Mouse (Mus musculus): ENCODE results near the gene Cox7b. TPM values are rescaled to one million over a fixed set of nuclear protein-coding genes. Genes with fewer than 3 reads are reported as not detected.

The Cox7b gene
- total RNA-seq (2023), result 156 TPM

DNA sequence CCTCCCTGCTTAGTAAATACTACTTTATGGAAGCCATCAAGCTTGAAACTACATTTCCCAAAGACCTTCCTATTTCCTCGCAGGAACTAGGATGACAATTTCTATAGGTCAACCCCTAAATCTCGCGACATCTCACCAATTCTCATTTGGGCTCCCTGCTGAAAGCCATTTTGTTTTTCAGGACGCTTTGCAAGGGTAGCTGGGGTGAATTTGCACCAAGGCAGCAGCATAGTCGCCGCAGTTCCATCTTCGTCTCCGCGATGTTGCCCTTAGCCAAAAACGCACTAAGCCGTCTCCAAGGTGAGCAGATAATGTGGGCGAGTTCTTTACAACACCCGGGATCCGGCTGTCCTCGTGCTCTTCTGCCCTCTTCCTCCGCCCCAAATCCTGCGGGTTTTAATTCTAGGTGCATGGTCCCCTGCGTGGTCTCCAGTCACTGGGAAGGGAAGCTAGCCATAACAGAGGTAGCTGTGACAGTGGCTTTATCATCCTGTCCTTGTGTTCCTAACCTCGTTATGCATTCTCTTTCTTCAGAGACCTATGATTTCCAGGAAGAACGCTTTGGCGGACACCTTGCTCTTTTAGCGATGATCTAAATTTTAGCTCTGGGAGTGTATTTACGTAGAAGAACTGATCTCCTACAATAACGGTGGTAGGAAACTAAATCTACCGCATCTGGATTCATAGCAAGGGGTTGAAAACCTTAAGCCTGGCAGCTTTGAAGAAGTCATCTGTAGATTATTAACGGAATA, at the start of gene Cox7b:
TSS of gene Cox7b (plus strand) at position 130 of the 752 bp plus-strand sequence.

DNA sequence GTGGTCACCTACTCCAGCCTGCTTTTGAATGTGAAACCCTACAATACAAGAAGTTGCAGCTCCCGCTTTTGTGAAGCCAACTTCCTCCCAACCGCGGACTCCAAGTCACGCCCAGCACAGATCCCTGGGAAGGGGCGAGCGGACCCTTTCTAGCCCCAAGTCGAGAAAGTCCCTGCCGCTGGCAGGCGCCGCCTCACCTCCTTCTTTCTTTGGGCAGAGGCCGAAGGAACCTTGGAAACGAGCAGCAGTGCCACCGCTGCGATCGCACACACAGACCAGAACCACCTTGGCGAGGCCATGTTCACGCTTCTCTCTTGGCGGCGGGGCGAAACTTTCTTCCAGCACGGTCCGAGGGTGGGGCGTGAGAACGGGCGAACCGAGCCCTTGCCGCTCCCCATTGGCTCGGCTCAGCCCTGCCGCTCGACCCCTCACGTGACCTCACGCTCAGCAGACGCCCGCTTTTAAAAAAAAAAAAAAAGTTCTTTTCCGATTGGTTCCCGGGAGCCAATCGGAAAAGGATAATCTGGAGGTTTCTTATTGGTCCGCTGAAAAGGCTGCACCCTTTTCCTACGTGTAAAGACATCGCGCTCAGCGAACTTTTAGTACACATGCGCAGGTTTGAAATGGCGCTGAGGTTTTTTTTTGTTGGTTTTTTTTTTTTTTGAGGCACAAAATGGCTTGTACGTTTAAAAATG, 3.9 kb upstream of the Cox7b start, which contains the start of gene Magt1:
TSS of gene Magt1 (minus strand) at position 442 of the 695 bp plus-strand sequence.

DNA sequence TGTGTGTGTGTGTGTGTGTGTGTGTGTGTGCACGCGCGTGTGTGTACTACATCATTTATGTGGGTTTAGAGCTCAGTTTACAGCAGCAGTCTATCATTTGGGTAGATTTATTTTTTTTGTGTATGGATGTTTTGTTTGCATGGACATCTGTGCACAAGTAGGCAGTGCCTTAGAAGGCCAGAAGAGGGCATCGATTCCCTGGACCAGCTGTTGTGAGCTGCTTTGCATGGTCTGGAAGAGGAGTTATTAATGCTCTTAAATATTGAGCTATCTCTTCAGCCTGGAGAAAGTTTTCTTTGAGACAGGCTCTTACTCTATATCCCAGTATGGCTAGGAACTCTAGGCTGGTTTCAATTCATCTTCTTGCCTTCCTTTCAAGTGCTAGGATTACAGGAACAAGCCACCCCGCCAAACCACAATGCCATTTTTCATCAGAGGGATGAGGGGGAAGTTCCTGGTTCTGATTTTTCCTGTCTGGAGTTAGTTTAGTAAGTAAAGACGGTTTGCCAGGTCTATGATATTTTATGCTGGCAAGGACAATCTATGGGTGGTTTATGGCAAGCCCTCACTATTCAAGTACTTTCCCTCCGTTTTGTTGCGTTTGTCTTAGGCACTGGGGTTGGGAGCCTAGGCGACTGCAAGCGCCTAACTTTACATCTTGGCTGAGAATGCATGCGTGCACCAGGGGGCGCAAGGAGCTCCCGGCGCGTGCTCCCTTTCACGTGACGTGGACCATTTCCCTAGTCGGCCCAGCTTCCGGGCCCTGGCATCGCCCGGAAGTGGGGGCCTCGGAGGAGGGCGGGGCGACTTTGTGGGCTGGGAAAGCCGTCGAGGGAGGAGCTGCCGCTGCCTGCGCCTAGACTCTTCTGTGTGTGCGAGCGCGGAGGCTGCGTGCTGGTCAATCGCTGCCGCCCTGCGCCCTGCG, 11.2 kb downstream of the Cox7b start, which contains the start of gene Atp7a:
TSS of gene Atp7a (plus strand) at position 859 of the 925 bp plus-strand sequence.

Other genes with a start within 250 kb of the Cox7b start
- gene Atrx, start 86.3 kb upstream of the Cox7b start, total RNA-seq (2023), result 216 TPM
- 30.1 TPM for gene Magt1, start 3.8 kb upstream of the Cox7b start, total RNA-seq (2023)
- gene Atp7a, start 11.6 kb downstream of the Cox7b start, total RNA-seq (2023), result 15.3 TPM
- 0.35 TPM for gene Tlr13, start 127.5 kb downstream of the Cox7b start, total RNA-seq (2023)
- gene Pgk1, start 171.4 kb downstream of the Cox7b start, total RNA-seq (2023), result 83.2 TPM
- 10.2 TPM for gene Taf9b, start 205.5 kb downstream of the Cox7b start, total RNA-seq (2023)
- gene Fnd3c2, start 239.7 kb downstream of the Cox7b start, total RNA-seq (2023), result not detected

Data from CD4-positive naive resting alpha-beta T cell, adult 57 days (primary cell).